Mouse (Mus musculus) heart, adult 2 months (tissue): ENCODE measurements around the gene Klrk1.

Experiments
- CTCF ChIP-seq: fragments of 200-600 bp; IDR thresholded peaks from 2 replicates; pipeline ENCODE4 v1.8.1; 2022; ENCODE audit warnings: antibody characterized with exemption, mild to moderate bottlenecking, moderate library complexity
- POLR2A ChIP-seq: fragments of 200-500 bp; IDR thresholded peaks from 2 replicates; pipeline ENCODE4 v1.6.1; 2011; ENCODE audit warnings: mild to moderate bottlenecking, low read depth, low read length, control low read depth; ENCODE audit not compliant: insufficient read depth

DNA sequence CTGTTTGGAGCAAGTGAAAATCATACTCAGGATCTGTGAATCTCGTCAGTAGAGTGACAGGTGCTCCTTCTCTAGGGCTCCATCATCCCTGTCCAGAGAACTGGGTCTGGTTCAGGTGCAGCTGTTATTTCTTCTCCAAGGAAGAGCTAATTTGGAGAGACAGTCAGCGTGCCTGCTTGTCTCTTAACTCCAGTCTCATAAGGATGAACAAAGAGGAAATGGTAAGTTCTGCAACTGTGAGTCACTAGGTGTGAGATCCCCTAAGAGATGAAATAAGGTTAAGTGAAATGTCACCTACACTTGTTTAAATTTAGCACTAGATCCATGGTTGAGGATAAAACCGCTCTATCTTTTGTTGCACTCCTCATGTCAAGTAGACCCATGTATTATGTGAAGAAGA is 40.6 kb downstream of the Klrk1 start:
- TF ChIP-seq CTCF (no peak), POLR2A (no peak)
